Mouse (Mus musculus) c-Kit-positive CD71-negative TER-119-negative erythroid progenitor cells, embryonic 14.5 days (primary cell): ENCODE results near the gene Prokr2.

Source experiments
- DNase-seq: peaks from one replicate; pipeline ENCODE4 v3.0.0-alpha.2; 2013; ENCODE audit warnings: low read depth

Prokr2 gene

DNA sequence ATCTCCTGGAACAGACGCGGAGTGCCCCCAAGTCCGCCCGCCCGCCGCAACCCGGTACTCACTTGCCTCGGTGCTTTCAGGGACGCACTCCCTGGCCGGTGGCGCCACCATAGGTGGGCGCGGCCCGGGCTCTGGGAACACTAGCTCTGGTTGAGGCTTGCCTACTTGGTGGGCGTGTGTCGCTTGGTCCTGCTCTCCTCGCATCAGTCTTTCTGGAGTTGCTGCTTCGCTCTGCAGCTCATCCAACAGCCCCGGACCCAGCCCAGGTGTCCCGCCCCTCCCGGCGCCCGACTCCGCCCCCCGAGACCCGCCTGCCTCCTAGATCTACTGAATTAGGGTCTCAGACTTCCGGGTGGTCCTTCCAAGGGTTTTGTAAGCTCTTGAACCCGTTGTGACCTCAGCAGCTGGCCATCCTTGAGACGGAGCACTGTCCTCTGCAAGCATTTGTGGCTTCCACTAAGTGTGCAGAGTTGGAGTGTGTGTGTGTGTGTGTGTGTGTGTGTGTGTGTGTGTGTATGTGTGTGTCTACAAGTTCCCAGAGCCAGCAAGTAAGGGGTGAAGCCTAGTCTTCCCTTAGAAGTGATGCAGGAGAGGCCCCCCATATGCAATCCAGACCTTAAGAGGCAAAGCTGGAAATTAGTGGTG lies at the start of gene Prokr2:
TSS of gene Prokr2 (minus strand) at position 254 of the 645 bp plus-strand sequence.
- no peak for DNase-seq

DNA sequence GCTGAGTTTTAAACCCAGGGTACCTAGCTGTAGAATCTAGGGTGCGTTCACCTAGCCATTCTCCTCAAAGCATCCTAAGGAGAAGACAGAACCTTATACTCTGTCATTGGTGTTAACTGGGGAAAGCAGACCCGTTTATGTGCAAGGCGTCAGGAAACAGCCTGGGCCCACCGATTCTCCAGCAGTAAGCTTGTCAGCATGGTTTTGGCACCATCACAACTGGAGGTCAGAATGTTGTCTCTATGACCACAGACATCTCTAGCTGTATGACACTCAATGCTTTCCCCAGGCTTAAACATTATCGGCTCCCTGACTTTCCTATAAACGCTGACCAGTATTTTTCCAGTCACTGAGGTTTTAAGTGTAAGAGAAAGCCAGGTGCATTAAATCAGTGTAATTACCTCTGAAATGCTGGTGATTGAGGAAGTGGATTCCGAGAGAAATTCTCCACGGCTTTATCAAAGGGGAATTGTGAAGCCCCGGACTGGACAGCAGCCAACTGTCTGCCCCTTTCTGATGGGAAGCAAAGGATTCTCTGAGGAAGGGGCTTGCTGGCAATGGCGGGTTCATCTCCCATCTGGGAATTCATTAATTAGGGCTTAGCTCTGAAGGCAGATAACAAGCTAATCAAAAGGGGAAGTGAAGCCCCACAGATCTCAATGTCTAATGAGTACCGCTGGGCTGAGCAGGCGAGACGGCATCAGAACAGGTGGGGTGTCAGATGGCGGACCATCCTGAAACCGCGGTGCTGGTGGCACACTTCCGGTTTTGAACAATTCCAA lies 42.1 kb upstream of the Prokr2 start:
- no peak for DNase-seq

DNA sequence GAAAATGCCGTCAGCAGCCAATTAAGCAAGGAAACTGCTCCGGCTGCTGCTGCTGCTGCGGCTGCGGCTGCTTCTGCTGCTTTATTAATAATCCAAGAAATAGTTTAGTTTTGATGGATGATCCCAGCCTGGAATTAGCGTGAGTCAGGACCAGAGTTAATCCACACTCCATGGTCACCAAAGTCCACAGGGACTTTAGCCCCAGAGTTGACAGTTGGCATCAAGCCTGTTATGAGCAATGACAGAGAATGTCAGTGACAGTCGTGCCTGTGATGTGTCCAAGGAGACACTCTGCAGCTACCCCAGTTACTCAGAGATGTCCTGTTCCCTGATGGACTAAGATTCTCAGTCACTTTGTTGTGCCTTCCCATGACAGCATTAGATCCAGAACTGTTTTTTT lies 40.3 kb upstream of the Prokr2 start:
- DNase-seq = no peak

GRCm38 (mm10) chr2:132423411-132424047 lies 38.3 kb upstream of the Prokr2 start:
- DNase-seq = no peak

- DNase-seq = no peak
Measured at GRCm38 (mm10) chr2:132422846-132423245, 37.6 kb upstream of the Prokr2 start.

DNA sequence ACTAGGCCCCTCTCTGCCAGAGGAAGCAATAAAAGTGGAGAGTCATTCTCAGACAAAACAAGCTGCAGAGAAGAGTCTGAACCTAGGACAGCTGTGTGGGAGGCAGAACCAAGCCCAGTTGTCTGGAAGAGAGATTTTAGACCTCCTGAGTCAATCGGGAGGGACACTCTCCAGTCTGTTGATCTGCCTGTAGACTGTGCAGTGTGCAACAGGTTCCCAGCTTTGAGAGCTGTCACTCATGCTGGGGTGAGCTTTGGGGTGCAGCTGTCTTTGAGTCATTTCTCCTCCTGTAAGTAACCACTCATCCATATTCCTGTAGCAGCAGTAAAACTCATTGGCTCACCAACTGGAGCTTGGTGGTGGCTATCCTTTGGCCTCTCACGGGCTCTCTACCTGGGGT lies 33.2 kb upstream of the Prokr2 start:
- no peak for DNase-seq

GRCm38 (mm10) chr2:132410126-132410525 lies 24.9 kb upstream of the Prokr2 start:
- DNase-seq = no peak

GRCm38 (mm10) chr2:132398136-132398535 lies 12.9 kb upstream of the Prokr2 start:
- no peak for DNase-seq

DNA sequence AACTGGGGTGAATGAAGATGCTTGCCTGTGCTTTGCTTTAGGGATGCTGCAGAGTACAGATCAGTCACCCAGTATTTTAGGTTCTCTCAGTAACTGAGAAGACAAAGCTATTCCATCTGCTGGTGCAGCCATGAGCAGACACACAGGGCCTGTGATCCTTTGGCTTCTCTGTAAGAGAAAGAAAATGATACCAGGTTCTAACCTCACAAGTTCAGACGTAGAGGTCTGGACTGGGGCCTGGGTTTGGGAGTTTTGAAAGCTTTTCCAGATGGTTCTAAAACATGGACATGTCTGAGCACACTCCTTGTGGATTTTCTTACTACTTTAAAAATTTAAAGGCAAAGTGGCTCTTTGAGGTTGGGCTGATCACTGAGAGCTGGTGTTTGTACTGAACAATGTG lies 10.5 kb upstream of the Prokr2 start:
- no peak for DNase-seq

GRCm38 (mm10) chr2:132390607-132391160 lies 5.4 kb upstream of the Prokr2 start:
- no peak for DNase-seq

GRCm38 (mm10) chr2:132389562-132389961 lies 4.3 kb upstream of the Prokr2 start:
- no peak for DNase-seq

DNA sequence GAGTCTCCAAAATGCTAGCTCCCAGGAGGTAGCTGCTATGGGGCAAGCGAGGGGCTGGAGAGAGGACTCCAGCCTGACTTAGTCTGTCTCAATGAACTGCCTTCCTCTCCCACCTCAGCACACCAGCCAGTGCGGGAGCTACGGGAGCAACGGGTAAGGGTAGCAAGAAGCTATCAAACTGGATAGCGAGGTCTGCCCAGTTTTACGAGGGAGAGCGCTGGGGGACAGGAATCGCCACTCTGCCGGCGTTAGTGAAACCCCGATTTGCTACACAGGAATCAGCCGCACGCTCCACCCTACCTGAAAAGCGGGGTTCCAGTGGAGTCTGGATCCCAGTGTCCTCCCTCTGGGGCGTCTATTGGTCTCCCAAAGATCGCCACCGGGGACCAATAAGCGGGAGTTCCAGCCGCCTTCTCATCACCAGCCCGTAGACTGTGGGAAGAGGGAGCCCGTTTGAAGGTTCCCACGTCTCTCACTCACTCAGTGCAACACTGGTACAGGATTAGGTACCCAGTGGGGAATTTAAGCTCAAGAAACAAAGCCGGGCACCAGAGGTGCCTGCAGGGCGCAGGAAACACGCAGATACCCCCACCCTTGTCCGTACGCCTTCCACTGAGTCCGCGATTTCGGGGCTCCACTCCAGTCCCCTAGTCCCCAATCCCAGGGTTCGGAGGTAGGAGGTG lies 595 bp downstream of the Prokr2 start:
- no peak for DNase-seq

- DNase-seq = no peak
Measured at GRCm38 (mm10) chr2:132382308-132382707, 2.9 kb downstream of the Prokr2 start.

GRCm38 (mm10) chr2:132379690-132380089 lies 5.6 kb downstream of the Prokr2 start:
- DNase-seq = no peak

- no peak for DNase-seq
Measured at GRCm38 (mm10) chr2:132378602-132379150, 6.6 kb downstream of the Prokr2 start.

- no peak for DNase-seq
Measured at GRCm38 (mm10) chr2:132377436-132377835, 7.8 kb downstream of the Prokr2 start.

- DNase-seq = no peak
Measured at GRCm38 (mm10) chr2:132375721-132376120, 9.5 kb downstream of the Prokr2 start.

- DNase-seq = no peak
Measured at GRCm38 (mm10) chr2:132375135-132375534, 10.1 kb downstream of the Prokr2 start.

GRCm38 (mm10) chr2:132373748-132374147 lies 11.5 kb downstream of the Prokr2 start:
- no peak for DNase-seq

DNA sequence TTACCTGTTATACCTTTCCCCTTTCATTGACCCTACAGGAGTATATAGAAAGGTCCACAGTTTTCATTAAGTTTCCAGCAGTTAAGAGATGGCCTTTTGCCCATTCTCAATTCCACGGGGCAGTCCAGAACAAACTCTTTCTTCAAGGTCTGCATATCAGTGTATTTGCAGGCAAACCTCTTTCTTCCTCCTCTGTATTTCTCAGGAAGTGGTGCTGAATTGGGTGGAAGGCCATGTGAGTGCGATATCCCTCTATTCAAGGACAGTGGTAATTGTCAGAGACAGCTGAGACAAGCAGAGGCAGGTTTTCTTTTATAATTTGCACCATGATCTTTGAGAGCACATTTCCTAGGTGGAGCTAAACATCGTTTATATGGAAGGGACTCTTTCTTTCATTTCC lies 16.8 kb downstream of the Prokr2 start:
- no peak for DNase-seq

DNA sequence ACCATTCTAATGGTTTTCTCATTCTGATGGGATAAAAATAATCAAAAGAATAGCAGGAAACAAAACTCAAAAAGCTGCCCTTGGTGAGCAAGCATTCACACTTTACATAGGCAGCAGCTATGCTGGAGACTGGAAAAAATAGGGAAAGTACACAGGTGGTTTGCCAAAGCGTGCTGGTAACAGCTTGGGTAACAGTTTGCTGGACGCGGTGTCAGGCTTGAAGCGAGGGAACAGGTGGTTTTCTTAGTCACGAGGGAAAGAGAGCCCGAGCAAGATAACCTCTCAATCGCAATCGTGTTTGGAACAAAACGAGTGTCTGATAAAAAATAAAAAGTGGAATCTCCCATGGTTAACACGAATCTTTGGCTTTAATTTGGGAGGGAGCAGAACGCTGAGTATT lies 41.4 kb downstream of the Prokr2 start:
- DNase-seq = no peak

- no peak for DNase-seq
Measured at GRCm38 (mm10) chr2:132341293-132341692, 44.0 kb downstream of the Prokr2 start.
